Mouse (Mus musculus): ENCODE results near the gene Mdm2.

- TF ChIP-seq CTCF (IDR thresholded peaks at IDR 0.05; ENCODE audit: control insufficient read depth, insufficient read depth, insufficient read length) (no peak), MAX (IDR thresholded peaks at IDR 0.05) (no peak), MYOG (IDR thresholded peaks at IDR 0.05; ENCODE audit: control insufficient read depth, extremely low read depth, insufficient read length) (no peak), MYOD1 (IDR thresholded peaks at IDR 0.05; ENCODE audit: control insufficient read depth, insufficient read length, low read depth) (no peak)
These were observed 47.3 kb upstream of the Mdm2 start for GRCm38 (mm10) chr10:117757796-117758342.

All from C2C12 (cell line).